Mouse (Mus musculus): Measurements from ENCODE around the gene Clec10a. TPM values are rescaled to one million over a fixed set of nuclear protein-coding genes. Genes with fewer than 3 reads are reported as not detected.

The Clec10a gene
- polyA plus RNA-seq, 1 experiment from 2014 or later = 0.38 TPM

DNA sequence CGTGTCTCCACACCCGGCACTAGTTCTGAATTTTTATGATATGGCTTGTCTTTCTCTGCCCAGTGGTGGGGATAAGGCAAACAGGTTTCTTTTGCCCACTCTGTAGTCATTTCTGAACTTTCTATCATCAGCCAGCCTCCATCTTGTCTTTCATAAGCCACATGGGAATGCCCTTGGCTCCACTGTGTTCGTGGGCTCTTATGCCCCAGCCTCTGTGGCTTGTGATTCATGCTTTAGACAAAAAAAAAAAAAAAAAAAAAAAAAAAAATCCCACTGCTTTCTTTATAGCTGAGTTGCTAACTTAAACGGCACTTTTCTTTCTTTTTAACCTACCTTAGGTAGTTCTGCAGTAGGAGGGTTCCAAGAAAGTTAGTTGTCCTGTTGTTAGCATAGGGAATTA lies 36.2 kb downstream of the Clec10a start:
- Histone ChIP-seq H3K4me2 (ENCODE audit: low read depth) (no peak overlapping the region), H3K4me3 (ENCODE audit: low read depth, low read length) (no peak overlapping the region), H3K27me3 (ENCODE audit: control insufficient read depth, insufficient read depth, low read length) (no peaks in the 10 kb centered on the region), H3K4me1 (ENCODE audit: control insufficient read depth, insufficient read depth, low read length) (no peaks in the 10 kb centered on the region), H3K27ac (ENCODE audit: low read depth, low read length) (no peak overlapping the region), H3K36me3 (ENCODE audit: control insufficient read depth, insufficient read depth, low read length) (no peaks in the 10 kb centered on the region), H3K9me3 (ENCODE audit: control insufficient read depth, low read length) (no peaks in the 10 kb centered on the region), H3K9ac (ENCODE audit: low read length) (no peak overlapping the region)
- DNase-seq (ENCODE audit: low spot score) (no peak), ATAC-seq (ENCODE audit: insufficient read depth, low FRiP score, low TSS enrichment) (no peak)
- 85% methylated on average over 4 of the region's 4 CpGs for WGBS

DNA sequence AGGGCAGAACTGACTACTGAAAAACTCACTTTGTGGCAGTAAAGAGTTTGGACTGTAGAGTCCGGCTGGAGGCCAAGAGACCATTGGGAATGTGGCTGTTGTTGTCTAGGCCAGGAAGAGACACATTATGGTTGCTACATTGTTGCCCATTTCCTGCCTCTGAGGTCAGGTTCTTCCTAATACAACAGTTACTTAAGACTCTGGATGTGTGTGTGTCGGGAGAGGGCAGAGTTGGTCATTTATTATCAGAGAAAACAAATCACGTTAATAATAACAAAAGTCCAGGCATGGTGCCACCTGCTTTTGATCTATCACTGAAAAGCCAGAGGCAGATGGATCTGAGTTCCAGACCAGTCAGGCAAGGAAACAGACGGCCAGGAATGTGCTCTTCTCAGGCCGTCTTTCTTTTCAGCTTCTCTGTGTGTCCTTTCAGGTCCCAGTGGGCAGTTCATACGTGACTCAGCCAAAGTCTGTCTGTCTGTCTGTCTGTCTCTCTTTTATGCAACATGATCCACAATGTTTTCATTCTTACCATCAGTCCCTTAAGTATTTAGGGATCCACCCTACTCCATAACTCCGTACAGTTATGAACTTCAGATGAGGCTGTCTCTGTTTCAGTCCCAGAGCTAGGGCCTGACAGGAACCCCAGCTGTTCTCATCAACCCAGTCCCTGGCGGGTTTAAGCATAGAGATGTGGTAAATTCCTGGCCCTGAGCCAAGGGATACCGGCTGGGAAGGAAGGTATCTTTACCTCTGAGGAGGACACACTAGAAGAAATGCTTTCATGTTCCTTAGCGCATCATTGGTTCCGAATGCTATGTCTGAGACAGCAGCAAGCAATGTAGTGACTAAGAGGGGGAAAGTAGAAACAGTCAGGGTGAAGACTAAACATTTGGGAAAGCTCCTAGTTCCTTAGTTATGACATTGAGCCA lies 37.6 kb downstream of the Clec10a start:
- Histone ChIP-seq H3K27me3 (ENCODE audit: control insufficient read depth, insufficient read depth, low read length) (no peaks in the 10 kb centered on the region), H3K4me1 (ENCODE audit: control insufficient read depth, insufficient read depth, low read length) (no peaks in the 10 kb centered on the region), H3K4me2 (ENCODE audit: low read depth) (no peak overlapping the region), H3K27ac (ENCODE audit: low read depth, low read length) (no peak overlapping the region), H3K9ac (ENCODE audit: low read length) (no peak overlapping the region), H3K36me3 (ENCODE audit: control insufficient read depth, insufficient read depth, low read length) (no peaks in the 10 kb centered on the region), H3K4me3 (ENCODE audit: low read depth, low read length) (no peak overlapping the region), H3K9me3 (ENCODE audit: control insufficient read depth, low read length) (no peaks in the 10 kb centered on the region)
- WGBS = 63% methylated on average over 11 of the region's 11 CpGs
- DNase-seq (ENCODE audit: low spot score) = no peak
- no peak for ATAC-seq (ENCODE audit: insufficient read depth, low FRiP score, low TSS enrichment)

DNA sequence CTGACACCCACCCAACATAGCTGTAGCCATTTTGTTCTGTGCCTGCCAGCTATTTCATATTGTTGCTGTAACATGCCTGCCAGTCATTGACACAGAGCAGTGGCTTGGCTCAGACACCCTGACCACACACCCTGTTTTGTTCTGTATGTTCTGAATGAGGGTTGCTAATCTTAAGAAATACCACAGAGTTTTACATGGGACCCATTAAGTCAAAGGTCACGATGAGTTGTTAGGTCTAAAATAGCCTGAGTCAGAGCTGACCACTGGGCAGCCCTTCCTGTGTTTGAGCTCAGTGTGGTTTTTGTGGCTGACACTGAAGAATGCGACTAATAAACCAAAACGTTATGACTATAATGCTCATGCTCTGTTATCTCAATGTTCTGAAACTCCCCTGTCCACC lies 42.3 kb downstream of the Clec10a start:
- H3K4me2 ChIP-seq (ENCODE audit: low read depth) = no peak overlapping the region
- DNase-seq (ENCODE audit: low spot score) = no peak
- 85% methylated on average over 3 of the region's 3 CpGs for WGBS

DNA sequence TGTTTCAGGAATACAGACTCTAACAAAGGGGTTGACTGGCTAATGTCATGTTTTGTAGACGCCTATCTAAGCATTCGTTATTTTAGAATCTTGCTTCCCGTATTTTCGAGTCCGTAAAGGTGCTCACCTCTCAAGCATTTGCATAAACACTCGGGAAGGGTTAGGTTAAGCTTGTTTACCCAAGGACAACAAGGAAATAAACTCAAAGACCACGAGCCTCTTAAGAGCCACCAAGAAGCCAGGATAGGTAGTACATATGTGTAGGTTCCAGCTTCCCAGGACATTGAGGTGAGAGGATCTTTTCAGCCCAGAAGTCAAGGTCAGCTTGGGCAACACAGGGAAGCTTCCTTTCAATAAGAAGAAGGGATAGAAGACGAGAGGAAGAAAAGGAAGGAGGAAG lies 43.1 kb downstream of the Clec10a start:
- H3K9ac ChIP-seq (ENCODE audit: low read length) = no peak overlapping the region; the same call in 1 of the 2 replicates
- H3K4me3 ChIP-seq (ENCODE audit: low read depth, low read length) = no peak overlapping the region
- DNase-seq (ENCODE audit: low spot score) (no peak), ATAC-seq (ENCODE audit: insufficient read depth, low FRiP score, low TSS enrichment) (no peak)
- H3K36me3 ChIP-seq (ENCODE audit: control insufficient read depth, insufficient read depth, low read length) = no peaks in the 10 kb centered on the region
- H3K4me2 ChIP-seq (ENCODE audit: low read depth) = no peak overlapping the region
- no peaks in the 10 kb centered on the region for H3K27me3 ChIP-seq (ENCODE audit: control insufficient read depth, insufficient read depth, low read length)
- H3K9me3 ChIP-seq (ENCODE audit: control insufficient read depth, low read length) = no peaks in the 10 kb centered on the region
- no peaks in the 10 kb centered on the region for H3K4me1 ChIP-seq (ENCODE audit: control insufficient read depth, insufficient read depth, low read length)
- 85% methylated on average over 8 of the region's 8 CpGs for WGBS
- no peak overlapping the region for H3K27ac ChIP-seq (ENCODE audit: low read depth, low read length)

More for the DNA sequence above, 42.3 kb downstream of the Clec10a start:
- H3K4me3 ChIP-seq (ENCODE audit: low read depth, low read length) = no peak overlapping the region
- no peaks in the 10 kb centered on the region for H3K36me3 ChIP-seq (ENCODE audit: control insufficient read depth, insufficient read depth, low read length)
- no peaks in the 10 kb centered on the region for H3K27me3 ChIP-seq (ENCODE audit: control insufficient read depth, insufficient read depth, low read length)
- H3K27ac ChIP-seq (ENCODE audit: low read depth, low read length) = no peak overlapping the region
- no peaks in the 10 kb centered on the region for H3K9me3 ChIP-seq (ENCODE audit: control insufficient read depth, low read length)
- no peak for ATAC-seq (ENCODE audit: insufficient read depth, low FRiP score, low TSS enrichment)
- no peak overlapping the region for H3K9ac ChIP-seq (ENCODE audit: low read length)
- H3K4me1 ChIP-seq (ENCODE audit: control insufficient read depth, insufficient read depth, low read length) = no peaks in the 10 kb centered on the region

DNA sequence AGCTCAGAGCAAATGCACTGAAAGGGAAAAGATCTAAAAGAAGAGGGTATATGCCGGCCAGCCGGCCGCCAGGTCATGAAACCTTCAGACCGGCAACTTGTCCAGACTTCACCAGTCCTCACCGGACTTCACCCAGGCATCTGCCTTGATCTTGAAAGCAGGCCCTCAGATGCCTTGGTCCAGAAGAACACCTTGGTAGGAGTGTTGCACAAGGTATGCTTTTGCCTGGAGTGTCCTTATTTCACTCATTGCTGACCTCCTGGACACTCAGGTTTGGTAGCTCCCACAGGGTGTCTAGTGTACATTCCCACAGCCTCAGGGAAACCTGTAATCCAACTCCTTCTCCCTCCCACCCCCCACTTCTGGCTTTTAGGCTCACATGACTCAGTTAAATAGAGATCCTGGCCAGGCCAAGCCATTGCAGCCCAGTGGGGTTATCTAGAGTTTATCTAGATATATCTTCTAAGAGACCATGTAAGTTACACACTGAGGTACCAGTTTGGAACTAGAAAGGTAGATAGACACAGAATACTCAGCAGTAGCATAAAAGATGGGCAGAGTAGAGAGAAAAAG lies 44.1 kb downstream of the Clec10a start:
- WGBS = 90% methylated on average over 5 of the region's 5 CpGs
- ATAC-seq (ENCODE audit: insufficient read depth, low FRiP score, low TSS enrichment) (no peak), DNase-seq (ENCODE audit: low spot score) (no peak)
- Histone ChIP-seq H3K4me2 (ENCODE audit: low read depth) (no peak overlapping the region), H3K36me3 (ENCODE audit: control insufficient read depth, insufficient read depth, low read length) (no peaks in the 10 kb centered on the region), H3K4me1 (ENCODE audit: control insufficient read depth, insufficient read depth, low read length) (no peaks in the 10 kb centered on the region), H3K4me3 (ENCODE audit: low read depth, low read length) (no peak overlapping the region), H3K9ac (ENCODE audit: low read length) (no peak overlapping the region), H3K27me3 (ENCODE audit: control insufficient read depth, insufficient read depth, low read length) (no peaks in the 10 kb centered on the region), H3K27ac (ENCODE audit: low read depth, low read length) (no peak overlapping the region), H3K9me3 (ENCODE audit: control insufficient read depth, low read length) (no peaks in the 10 kb centered on the region)

DNA sequence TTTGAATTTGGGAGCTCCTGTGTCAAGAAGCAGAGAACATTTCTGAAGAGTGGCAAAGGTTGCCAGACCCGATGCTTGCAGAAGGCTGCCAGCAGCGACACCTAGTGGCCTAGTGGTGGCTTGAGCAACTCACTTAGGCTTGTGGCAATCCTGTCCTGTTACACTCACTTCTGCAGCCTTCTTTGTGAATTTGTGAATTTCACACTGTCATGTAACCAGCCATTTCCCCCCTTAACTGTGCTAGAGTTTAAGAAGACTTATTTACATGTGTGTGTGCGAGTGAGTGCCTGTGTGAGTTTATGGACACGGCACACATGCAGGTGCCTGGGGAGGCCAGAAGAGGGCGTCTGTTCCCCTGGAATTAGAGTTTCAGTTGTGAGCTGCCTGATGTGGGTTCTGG lies 45.7 kb downstream of the Clec10a start:
- WGBS = 43% methylated on average over 5 of the region's 5 CpGs
- no peaks in the 10 kb centered on the region for H3K27me3 ChIP-seq (ENCODE audit: control insufficient read depth, insufficient read depth, low read length)
- no peak overlapping the region for H3K9ac ChIP-seq (ENCODE audit: low read length)
- H3K27ac ChIP-seq (ENCODE audit: low read depth, low read length) = no peak overlapping the region
- no peak overlapping the region for H3K4me3 ChIP-seq (ENCODE audit: low read depth, low read length)
- no peaks in the 10 kb centered on the region for H3K9me3 ChIP-seq (ENCODE audit: control insufficient read depth, low read length)
- H3K4me2 ChIP-seq (ENCODE audit: low read depth) = no peak overlapping the region
- no peaks in the 10 kb centered on the region for H3K36me3 ChIP-seq (ENCODE audit: control insufficient read depth, insufficient read depth, low read length)
- H3K4me1 ChIP-seq (ENCODE audit: control insufficient read depth, insufficient read depth, low read length) = no peaks in the 10 kb centered on the region
- DNase-seq (ENCODE audit: low spot score) = peak; percentile 84
- ATAC-seq (ENCODE audit: insufficient read depth, low FRiP score, low TSS enrichment) = no peak

DNA sequence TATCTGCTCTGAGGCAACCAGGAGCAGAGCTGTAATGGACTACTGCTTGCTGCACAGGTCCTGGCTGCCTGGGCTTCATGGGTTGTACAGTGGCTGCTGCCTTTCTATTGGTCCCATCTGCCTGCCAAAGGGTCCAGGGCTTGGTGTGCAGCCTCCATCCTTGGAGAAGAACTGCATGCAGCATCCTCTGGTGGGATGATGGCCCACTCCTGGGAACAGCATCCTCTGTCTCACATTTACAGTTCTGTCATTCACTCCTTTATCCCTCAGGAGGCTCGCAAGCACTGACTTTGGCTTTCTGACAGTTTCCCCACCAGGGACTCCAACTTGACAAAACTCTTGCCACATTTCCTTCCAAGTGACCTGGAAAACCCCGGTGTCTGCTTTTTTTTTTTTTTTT lies 50.8 kb downstream of the Clec10a start:
- no peak for ATAC-seq (ENCODE audit: insufficient read depth, low FRiP score, low TSS enrichment)
- Histone ChIP-seq H3K27ac (ENCODE audit: low read depth, low read length) (no peak overlapping the region), H3K9me3 (ENCODE audit: control insufficient read depth, low read length) (no peaks in the 10 kb centered on the region), H3K9ac (ENCODE audit: low read length) (no peak overlapping the region), H3K4me1 (ENCODE audit: control insufficient read depth, insufficient read depth, low read length) (no peaks in the 10 kb centered on the region), H3K4me2 (ENCODE audit: low read depth) (no peak overlapping the region), H3K27me3 (ENCODE audit: control insufficient read depth, insufficient read depth, low read length) (no peaks in the 10 kb centered on the region), H3K4me3 (ENCODE audit: low read depth, low read length) (no peak overlapping the region), H3K36me3 (ENCODE audit: control insufficient read depth, insufficient read depth, low read length) (no peaks in the 10 kb centered on the region)
- DNase-seq (ENCODE audit: low spot score) = no peak
- 87% methylated on average over 2 of the region's 2 CpGs for WGBS

DNA sequence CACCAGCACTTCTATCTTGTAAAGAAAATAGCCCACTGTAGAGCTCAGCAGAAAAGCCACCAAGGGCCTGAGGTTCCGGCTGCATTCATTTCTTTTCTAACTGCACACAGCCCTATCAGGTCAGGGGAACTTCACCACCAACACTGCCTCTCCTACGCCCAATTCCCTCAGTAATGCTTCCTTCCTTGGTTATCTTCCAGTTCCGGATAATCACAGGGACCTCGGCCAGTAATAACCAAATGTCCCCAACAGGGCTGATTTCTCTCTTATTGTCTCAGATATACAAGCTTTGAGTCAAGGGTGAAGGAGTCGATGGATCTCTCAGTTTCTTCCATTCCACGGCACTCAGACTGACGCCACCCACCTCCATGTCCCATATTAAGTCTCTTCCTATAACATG lies 51.3 kb downstream of the Clec10a start:
- H3K4me2 ChIP-seq (ENCODE audit: low read depth) = no peak overlapping the region
- DNase-seq (ENCODE audit: low spot score) = no peak
- 94% methylated on average over 7 of the region's 7 CpGs for WGBS
- no peaks in the 10 kb centered on the region for H3K9me3 ChIP-seq (ENCODE audit: control insufficient read depth, low read length)
- ATAC-seq (ENCODE audit: insufficient read depth, low FRiP score, low TSS enrichment) = no peak
- H3K27ac ChIP-seq (ENCODE audit: low read depth, low read length) = no peak overlapping the region
- peaks cover 3% of the 10 kb centered on the region; the same call in 1 of the 2 replicates for H3K27me3 ChIP-seq (ENCODE audit: control insufficient read depth, insufficient read depth, low read length)
- H3K4me1 ChIP-seq (ENCODE audit: control insufficient read depth, insufficient read depth, low read length) = no peaks in the 10 kb centered on the region
- H3K9ac ChIP-seq (ENCODE audit: low read length) = no peak overlapping the region
- no peaks in the 10 kb centered on the region for H3K36me3 ChIP-seq (ENCODE audit: control insufficient read depth, insufficient read depth, low read length)
- H3K4me3 ChIP-seq (ENCODE audit: low read depth, low read length) = no peak overlapping the region
